Mouse (Mus musculus) inflammation-experienced regulatory T-cells, adult 6 months (primary cell): ENCODE results near the gene Kdsr. TPM values are rescaled to one million over a fixed set of nuclear protein-coding genes. Genes with fewer than 3 reads are reported as not detected.
A peak's percentile ranks its signal among the peaks of the same experiment; 100 is the strongest.

Source experiments
- ATAC-seq: one replicate; pipeline ENCODE4 v1.8.0; 2017
- polyA plus RNA-seq, 3 experiments: library from polyadenylated mRNA; unstranded; fragments of 100-300 nt; shearing (Covaris generic); gene quantifications; one replicate each; pipeline ENCODE4 v1.2.1; 2017

Kdsr gene
- polyA plus RNA-seq = 10 to 100 TPM; 23.5 to 28.7 (median 24.2) TPM

DNA sequence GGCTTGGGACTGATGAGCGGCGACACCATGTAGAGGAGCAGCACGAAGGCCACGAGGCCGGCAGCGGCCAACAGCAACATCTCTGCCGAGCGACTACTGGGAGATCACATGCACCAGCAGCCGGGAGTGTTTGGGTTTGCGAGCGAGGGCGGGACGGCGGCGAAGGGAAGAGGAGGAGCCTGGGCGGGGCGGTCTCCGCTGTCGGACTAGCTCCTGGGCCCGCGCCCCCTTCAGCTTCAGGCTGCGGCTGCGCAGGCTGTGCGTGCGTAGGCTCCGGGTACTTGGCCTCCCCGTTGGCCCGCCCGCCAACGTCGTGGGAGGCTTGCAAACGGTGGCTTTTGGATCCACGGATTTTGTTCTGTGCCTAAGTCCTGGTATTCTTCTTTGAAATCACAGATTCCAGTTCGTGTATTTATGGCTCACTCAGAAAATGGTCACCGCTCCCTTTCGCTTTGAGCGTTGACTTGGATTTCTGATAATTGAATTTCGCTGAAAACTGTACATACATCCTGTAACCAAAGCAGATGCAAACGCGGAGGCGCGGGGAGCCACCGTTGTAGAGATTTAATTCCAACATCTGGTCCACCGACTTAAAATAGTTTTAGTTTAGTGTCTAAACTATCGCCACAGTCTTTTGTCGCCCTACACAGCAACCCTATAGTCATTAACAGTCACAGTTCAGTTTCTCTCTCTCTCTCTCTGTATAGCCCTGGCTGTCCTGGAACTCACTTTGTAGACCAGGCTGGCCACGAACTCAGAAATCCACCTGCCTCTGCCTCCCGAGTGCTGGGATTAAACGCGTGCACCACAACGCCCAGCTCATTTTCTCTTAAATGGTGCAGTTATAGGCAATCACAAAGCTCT lies at the start of gene Kdsr:
TSS of gene Kdsr (minus strand) at position 156 of the 864 bp plus-strand sequence.
- peak; percentile 92 for ATAC-seq

DNA sequence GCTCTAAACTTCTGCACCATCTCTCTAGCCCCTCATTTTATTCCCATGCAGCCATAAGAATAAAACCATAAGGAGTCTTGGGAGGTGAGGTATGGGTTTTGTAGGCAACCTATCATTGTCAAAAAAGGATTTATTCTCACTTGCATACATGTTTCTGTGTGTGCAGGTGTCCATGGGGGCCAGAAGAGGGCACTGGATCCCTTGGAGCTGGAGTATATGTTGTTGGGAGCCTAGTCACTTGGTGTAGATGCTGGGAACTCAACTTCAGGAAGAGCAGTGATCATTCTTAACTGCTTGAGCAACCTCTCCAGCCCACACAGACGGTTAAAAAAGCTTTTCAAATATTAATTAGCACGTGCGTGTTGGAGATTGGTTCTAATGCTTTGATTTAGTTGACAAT lies 40.4 kb upstream of the Kdsr start:
- ATAC-seq = no peak

DNA sequence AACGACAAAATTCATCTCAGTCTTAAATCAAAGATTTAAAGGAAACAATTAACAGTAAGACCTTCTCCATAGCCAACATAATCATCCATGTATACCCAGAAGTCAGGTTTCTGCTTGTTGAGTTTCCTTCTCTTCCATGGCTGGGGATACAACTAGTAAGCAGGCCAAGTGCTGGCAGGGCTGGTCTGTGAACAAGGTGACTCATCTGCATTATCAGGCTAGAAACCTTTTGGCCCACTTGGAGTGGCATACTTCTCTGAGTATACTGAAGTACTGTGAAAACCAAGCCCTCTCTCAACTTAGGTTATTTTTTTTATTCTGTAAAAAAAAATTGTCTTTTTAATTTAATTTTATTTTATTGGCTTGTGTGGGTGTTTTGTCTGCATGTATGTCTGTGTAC lies 39.9 kb upstream of the Kdsr start:
- no peak for ATAC-seq

DNA sequence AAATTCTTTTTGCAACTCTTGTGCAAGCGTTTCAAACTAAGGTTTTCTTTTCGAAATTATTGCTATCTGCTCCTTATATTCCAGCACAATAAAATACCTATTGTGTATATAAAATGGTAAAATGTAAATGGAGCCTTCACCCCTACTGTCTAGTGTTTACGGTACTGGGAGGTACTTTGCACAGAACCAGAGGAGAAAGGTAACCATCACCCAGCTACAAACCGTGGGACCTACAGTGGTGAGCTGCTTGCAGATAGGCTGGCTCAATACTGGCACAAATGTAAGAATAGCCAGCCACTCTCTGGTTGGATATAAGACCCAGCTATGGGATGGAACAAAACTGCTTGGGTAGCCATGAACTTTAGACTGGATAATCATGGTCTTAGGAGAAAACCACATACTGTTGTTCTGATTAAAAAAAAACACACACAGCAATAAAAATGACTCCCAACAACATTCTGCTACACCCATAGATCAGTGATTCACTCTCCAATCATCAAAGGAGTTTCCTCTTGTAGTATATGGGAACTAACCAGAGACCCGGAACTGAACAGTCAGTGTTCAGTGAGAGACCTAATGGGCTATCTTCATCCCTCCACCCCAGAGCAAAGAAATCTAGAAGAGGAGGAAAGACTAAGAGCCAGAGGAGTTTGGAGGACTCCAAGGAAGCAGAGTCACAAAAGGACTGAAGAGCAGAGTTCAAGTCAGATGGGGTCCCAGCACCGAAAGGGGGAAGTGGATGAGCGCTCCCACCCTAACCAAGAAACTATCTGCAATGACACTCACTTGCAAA lies 37.7 kb upstream of the Kdsr start:
- no peak for ATAC-seq

DNA sequence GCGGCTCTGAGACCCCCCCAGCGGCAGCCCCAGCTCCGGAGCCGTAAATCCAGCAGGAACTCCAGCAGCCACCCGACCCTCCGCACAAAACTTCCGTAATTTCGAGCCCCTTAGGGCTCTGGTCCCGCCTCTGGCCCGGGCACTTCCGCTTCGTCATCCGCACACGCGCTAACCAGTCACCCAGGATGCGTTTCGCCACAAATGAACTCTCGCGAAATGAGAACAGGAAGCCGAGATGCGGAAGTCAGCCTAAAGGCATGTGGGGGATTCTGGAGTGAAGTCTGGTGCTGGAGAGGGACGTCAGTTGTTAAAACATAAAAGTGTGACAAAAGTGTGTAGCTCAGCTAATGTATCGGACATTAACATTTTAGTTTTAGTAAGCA lies 37.0 kb upstream of the Kdsr start, which contains the start of gene Vps4b:
TSS of gene Vps4b (minus strand) at position 187 of the 383 bp plus-strand sequence.
- peak; percentile 99 for ATAC-seq

DNA sequence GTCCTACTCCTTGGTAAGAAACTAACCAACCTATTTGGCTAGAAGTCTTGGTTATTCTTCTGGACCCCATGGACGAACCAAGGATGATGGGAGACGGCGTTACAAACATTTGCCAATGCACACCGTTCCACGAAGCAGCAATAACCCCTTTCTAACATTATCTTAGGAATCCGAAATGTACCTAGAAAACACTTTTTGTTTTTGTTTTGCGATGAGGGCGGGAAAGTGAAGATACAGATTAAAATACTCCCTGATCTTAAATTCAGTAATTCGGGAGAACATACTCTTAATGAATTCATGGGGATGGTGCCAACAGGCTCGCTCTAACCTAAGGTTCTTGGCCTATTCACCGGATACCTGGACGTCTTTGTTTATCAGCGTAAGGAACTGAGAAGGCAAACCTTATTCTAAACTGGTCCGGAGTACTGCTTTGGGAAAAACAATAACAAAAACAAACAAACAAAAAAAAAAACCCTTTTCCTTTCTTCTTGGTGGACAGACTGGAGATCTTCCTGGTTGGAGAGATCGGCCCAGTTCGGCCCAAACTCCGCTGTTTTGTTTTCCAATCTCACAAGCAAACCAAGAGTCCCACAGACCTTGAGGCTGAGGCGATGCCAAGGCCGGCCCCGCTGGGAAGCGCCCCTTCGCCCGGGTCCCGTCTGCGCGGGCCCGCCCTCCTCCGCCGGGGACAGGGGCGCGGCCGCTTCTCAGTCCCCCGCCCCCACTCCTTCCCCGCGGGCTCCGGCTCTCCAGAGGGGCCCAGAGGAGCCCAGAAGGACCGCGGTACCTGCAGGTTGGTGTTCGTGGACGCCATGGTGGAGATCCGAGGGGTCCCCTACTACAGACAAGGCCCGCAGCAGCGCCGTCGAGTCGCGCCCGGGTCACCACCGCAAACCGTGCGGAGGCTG lies 36.4 kb upstream of the Kdsr start:
- ATAC-seq = peak; percentile 58

DNA sequence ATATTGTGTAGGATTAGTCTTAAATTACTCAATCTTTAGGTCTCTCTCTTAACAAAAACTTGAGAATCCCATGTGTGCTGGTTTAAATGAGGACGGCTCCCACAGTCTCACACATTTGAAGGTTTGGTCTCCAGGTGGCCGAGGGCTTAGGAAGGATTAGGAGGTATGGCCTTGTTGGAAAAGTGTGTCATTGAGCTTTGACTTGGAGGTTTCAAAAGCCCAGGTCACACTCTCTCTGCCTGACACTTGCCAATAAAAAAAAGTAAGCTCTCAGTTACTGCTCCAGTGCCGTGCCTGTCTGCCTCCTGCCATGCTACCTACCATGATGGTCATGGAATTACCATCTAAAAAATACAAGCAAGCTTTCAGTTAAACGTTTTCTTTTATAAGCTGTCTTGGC lies 15.4 kb upstream of the Kdsr start:
- no peak for ATAC-seq

DNA sequence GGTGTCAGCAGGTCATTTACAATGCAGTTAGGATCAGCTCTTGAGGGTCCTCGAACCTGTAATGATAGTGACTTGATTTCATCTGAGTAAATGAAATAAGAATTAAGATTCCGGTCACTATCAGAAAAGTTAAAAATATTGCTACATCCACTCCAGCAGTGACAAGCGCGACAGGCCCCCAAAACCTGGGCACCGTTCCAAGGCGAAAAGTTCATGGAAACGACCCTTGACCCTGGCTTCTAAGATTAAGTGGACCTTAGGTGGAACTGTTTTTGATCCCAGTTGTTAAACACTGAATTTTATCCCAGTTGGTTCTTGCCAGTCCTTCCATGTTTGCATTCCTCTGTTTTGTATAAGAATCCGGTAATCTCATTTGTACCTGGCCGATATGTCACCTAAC lies 14.6 kb upstream of the Kdsr start:
- ATAC-seq = no peak

DNA sequence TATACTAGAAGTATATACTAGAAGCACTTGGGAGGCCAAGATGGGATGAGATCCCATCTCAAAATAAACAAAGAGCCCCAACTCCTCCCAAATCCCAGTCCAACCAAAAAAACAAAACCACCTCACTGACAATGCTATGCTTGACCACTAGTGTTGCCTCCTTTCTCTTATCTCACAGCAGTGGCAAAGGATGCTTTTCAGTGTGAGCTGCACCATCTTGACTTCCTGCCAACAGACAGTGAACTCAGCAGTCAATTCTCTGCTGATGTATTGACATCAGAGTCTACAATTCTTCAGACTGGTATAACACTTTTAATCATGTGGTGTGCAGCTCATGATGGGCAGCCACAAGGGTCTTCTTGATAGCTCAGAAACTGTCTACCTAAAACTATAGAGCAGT lies 9.2 kb upstream of the Kdsr start:
- no peak for ATAC-seq

DNA sequence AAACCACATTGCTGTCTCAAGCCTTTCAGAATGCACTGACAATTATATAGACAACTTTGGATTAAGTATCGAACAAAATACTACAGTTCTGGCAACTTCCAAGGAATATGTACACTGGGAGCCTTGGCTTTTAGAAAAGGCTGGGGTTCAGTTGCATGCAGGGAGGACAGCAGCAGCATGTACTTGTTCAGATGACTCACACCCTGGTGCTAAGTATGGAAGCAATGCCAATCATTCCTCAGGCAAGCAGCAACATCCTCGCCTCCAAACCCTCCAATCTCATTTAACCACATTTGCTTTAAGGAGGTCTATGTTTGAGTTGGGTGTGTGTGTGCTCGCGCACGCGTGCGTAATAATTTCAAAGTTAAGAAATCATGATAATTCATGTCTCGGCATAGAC lies 6.2 kb upstream of the Kdsr start:
- no peak for ATAC-seq

DNA sequence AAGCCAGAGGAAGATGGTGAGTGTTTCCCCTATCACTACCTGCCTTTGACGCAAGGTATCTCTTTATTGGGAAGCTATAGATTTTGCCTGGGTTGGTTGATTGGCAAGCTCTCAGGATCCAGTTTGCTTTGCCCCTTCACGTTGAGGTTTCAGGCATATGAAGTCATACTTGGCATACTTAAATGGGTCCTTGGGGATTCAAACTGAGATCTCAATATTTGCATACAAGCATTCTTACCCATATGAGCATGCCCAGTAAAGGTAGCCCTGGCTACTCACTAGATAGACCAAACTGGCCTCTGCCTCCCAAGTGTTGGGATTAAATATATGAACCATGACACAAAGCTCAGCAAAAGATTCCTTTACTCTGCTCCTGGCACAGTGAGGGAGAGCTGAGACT lies 5.3 kb upstream of the Kdsr start:
- no peak for ATAC-seq

DNA sequence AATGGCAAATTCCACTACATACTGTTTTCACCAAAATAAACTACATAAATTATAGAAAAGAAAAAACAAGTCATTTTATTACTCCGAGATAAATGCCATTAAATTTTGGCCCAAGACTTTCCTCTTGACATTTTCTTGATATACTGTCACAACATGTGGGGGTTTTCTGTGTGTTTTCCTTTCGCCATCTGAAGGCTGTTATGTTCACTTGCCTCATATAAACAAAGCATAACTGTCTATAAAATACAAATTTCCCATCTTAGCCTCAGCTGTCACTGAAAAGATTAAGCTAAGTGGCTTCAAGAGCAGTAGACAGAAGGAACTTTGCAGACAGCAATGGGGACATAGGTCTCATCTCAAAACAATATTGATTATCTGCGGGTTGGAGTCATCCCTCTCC lies 4.8 kb upstream of the Kdsr start:
- no peak for ATAC-seq

DNA sequence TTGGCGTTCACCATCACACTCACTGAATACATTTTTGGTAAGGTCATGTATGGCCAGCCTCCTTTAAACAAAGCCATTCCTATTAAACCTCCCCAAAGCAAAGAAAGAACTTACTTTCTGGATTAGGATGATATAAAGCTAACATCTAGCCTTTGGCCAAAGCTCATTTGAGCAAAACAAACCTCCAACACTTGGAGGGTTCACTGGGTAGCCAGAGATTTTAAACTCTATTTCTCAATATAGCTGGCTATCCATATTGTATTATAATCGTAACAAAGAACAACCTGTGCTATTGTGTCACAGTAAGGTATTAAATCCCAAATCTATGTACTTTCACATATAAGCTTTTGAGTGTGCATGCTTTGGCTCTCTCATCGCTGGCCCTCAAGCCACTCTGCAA lies 1.2 kb upstream of the Kdsr start:
- no peak for ATAC-seq

DNA sequence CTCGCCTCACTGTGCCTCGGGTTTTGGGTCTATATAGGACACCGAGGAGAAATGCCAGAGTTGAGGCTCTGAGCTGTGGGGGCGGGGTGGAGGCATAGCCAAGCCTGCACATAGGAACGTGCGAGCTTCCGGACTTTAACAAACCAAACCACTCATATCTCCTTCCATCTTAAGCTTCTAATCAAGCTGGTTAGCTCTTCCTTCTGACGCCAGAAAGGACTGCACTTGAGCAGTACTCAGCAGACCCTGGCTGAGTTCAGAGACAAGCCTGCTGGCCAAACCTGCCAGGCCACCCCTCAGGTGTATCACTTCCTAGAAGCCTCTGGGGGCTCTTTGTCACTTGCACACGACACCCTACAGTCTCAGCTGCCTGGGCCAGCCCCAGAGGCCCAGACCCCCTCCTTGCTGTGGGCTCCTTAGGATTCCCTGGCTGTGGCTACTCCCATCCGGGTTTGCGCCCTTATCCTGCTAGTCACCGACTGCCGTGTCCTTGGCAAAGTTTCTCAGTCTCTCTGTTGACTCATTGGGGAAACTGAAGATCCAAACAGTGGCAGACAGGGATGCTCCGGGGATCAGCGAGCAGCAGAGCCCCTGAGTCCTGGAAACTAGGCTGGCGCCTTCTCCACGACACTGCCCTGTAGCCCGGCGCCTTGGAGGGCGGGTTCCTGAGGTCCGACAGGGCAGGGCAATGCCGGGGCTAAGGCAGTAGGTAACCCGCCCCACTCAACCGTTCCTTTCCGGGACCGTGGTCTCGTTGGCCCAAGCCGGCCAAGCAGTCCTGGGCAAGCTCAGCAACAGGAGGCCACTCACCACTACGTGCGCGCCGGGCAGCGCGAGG lies 574 bp downstream of the Kdsr start:
- peak; percentile 41 for ATAC-seq

DNA sequence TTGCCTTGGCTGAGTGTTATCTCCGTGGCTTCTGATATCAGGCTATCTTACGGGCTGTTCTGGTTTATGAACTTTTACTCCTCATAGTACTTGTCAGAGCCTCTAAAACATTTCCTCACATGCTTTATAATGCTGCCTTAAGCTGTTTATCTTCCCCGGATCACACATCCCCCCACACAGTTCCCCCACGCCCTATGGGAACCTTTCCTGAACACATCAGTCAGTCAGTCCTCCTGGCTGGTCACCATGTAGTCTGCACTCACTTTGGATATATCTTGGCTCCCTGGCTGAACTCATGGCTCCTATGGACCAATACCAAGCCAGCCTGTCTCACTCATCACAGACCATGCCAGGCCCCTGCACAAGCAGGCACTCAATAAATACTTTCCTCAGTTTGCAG lies 2.9 kb downstream of the Kdsr start:
- no peak for ATAC-seq

DNA sequence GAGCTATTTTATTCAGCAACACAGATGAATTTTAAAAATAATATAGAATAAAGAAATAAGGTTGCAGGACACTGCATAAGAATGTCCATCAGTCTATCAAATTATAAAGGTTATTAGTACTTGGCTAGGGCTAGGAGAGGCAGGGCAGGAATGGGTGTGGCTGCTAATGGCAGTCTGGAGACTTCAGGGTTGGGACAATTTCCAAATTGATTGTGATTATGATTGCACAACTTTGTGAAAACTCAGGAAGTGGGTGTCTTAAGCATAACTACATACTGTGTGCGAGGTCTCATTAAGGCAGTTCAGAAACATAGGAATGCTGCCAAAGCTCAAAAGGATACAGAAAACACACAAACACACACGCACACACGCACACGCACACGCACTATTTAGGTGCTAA lies 7.5 kb downstream of the Kdsr start:
- no peak for ATAC-seq

DNA sequence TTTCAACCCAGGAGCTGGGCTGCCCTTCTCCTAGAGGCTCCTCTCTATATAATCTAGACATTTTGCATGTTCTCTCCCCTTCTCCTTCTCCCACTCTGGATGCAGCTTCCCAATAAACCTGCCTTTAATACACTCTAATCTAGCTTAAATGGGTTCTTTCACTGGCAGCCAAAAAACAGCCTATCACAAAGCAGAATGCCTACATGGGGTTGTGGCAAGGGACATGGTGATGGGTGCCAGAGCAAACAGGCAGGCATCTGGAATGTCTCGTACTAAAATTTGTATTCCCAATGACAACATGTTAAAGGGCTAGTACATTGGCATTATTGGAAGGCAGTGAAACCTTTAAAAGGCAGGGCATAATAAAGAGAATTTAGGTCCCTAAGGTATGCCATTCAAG lies 8.9 kb downstream of the Kdsr start:
- no peak for ATAC-seq

DNA sequence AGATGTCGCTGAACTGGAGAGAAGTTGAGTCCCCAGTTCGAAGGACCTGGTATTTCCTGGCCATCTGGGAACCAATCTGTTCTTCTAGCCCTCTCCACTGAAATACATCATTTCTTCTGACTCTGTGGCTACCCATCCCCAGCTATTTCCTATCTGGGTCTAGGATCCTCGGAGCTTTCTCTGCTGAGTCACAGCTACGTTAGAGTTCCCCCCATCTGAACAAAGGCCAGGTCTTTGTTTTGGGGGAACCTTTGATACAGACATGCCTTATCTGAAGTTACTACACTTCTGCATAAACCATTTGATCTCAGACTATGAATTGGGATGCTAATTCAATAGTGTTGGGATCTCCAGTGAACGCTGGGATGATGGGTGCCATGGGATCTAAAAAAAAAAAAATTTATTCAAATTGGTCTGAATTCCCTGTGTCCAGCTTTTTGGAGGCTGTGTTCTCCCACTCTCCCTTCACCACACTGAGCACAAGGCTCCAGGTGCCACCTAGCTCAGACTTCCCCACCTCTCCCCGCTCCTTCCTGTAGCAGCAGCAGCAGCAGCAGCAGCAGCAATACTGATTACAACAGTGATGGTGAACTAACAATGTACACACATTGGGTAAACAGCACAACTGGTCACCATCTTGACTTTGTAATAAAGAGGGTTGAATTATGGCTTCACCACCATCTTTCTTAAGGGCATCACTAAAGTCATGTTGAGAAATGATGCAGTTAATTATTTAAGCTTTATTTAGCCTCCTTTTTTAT lies 10.8 kb downstream of the Kdsr start:
- ATAC-seq = no peak

DNA sequence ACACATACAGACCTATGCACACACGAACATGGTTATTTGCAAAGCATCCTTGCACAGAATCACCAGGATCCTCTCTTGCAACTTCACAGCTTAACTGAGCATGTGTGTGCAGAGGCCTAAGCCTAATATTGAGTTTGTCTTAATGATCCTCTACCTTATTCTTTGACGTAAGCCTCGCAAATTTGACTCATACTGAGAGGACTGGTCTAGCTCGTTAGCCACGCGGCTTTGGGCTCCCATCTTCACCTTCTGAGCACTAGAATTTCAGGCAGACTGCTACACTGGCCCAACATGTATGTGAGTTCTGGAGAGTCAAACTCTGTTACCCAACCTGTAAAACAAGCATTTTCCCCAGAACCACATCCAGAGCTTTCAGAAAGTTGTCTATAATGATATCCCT lies 16.5 kb downstream of the Kdsr start:
- ATAC-seq = no peak

DNA sequence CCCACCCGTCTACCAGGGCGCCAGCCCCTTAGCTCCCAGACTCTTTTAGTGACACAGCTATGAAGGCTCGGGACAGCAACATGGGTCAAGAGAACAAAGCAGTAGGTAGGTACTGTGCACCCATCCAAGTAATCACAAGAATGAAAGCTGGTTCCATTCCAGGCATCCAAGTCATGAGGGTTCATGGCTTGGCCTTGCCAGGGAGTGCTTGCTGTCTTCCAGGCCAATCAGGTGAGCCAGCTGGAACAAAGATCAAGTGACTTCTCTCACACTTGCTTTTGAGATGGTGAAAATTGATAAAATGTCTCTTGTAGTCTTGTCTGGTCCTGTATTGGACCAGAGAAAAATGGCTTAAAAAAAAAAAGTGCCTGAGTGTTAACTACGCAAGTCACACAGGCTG lies 18.8 kb downstream of the Kdsr start:
- no peak for ATAC-seq

DNA sequence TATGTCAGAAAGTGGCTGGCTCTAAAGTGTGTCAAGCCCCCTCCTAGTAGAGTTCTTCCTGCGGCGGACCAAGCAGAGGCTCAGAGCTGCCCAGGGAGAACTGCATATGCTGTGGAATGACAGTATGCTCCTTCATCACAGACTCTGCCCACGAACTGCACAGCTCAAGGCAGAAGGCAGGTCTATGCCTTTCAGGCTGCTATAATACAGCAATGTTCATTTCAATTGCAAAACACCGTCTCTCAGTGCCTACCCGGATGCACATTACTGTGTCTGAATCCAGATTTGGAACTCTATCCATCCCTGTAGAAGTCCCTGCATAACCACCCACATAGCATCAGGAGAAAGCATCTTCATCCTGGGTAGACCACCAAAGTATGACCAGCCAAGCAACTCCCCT lies 19.7 kb downstream of the Kdsr start:
- no peak for ATAC-seq
